Mouse (Mus musculus): Measurements from ENCODE around the gene Rnf7. TPM values are rescaled to one million over a fixed set of nuclear protein-coding genes. Genes with fewer than 3 reads are reported as not detected.
"Not testable (repeated sequence)": the region's sequence is repeated elsewhere in the genome, so short reads cannot be mapped to it uniquely, and the experiment has no call there.

The Rnf7 gene
- polyA plus RNA-seq, 1 experiment = 346 TPM

DNA sequence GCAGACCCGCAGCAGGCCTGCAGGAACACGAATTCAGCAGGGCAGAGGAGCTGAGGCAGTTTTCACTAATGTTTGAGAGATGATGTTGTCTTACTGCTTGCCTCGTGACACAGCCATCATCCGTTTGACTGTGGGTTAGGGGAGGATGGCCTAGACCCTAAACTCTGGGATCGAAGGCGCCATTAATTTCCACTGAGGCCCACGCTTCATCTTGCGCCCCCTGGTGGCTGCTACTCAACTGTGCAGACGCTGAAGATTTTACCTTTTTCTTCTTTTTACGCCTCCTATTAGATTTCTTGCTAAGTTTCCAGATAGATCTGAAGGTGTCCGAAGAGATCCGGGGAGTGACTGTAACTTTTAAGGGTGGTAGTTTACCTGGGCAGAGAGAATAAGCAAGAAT is 13.3 kb upstream of the Rnf7 start:
- DNase-seq = peak; percentile 11 to 36
- H3K27ac ChIP-seq (ENCODE audit: insufficient read depth, low read length) = no peak overlapping the region
- WGBS = 33% methylated on average over 12 of the region's 12 CpGs
- TF ChIP-seq CTCF (IDR thresholded peaks at IDR 0.05; ENCODE audit: borderline replicate concordance, insufficient read depth, low read depth, low read length) (peak; percentile 66), POLR2A (IDR thresholded peaks at IDR 0.05; ENCODE audit: borderline replicate concordance, insufficient read depth, low read length) (no peak)
- H3K4me3 ChIP-seq (replicated peaks; ENCODE audit: insufficient read depth, low read depth, low read length) = peak overlapping the region; percentile 43
- no peaks in the 10 kb centered on the region for H3K27me3 ChIP-seq (ENCODE audit: control insufficient read depth, insufficient read depth, low read length)
- H3K4me1 ChIP-seq (ENCODE audit: control insufficient read depth, insufficient read depth, low read length) = no peaks in the 10 kb centered on the region

DNA sequence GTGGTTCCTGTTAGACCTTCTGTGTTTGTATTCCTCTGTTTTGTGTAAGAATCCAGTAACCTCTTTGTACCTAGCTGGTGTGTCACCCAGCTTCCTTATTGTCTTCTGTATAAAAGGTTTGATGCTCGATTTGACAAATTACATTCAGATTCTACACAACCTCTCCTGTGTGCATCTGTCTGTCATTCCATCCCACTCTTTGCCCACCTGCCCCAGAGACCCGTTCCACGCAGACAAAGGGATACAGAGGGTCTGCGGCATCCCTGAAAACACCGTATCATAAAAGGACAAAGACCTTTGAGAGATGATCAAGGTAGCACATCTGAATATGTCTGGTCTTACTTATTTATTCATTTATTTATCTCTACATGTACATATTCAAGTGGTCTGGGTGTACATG is 9.4 kb upstream of the Rnf7 start:
- not testable (repeated sequence) for H3K27ac ChIP-seq (ENCODE audit: insufficient read depth, low read length)

GRCm38 (mm10) chr9:96483648-96484047 is 5.2 kb upstream of the Rnf7 start:
- no peak for DNase-seq
- TF ChIP-seq POLR2A (IDR thresholded peaks at IDR 0.05; ENCODE audit: borderline replicate concordance, insufficient read depth, low read length) = no peak
- TF ChIP-seq CTCF (IDR thresholded peaks at IDR 0.05; ENCODE audit: borderline replicate concordance, insufficient read depth, low read depth, low read length) = no peak
- WGBS = 49% methylated on average over 2 of the region's 2 CpGs
- no peaks in the 10 kb centered on the region for H3K27me3 ChIP-seq (ENCODE audit: control insufficient read depth, insufficient read depth, low read length)
- H3K4me3 ChIP-seq (replicated peaks; ENCODE audit: insufficient read depth, low read depth, low read length) = no peak overlapping the region
- H3K27ac ChIP-seq (ENCODE audit: insufficient read depth, low read length) = no peak overlapping the region
- H3K4me1 ChIP-seq (ENCODE audit: control insufficient read depth, insufficient read depth, low read length) = no peaks in the 10 kb centered on the region

More for the DNA sequence above, 9.4 kb upstream of the Rnf7 start:
- DNase-seq; H3K4me1 ChIP-seq (ENCODE audit: control insufficient read depth, insufficient read depth, low read length); H3K4me3 ChIP-seq (replicated peaks; ENCODE audit: insufficient read depth, low read depth, low read length); H3K27me3 ChIP-seq (ENCODE audit: control insufficient read depth, insufficient read depth, low read length): not testable (repeated sequence)
- 91% methylated on average over 5 of the region's 5 CpGs for WGBS

GRCm38 (mm10) chr9:96483028-96483427 is 4.6 kb upstream of the Rnf7 start:
- H3K4me3 ChIP-seq (replicated peaks; ENCODE audit: insufficient read depth, low read depth, low read length) = no peak overlapping the region
- WGBS = 77% methylated on average over 3 of the region's 3 CpGs
- H3K27me3 ChIP-seq (ENCODE audit: control insufficient read depth, insufficient read depth, low read length) = no peaks in the 10 kb centered on the region
- TF ChIP-seq CTCF (IDR thresholded peaks at IDR 0.05; ENCODE audit: borderline replicate concordance, insufficient read depth, low read depth, low read length) = no peak
- TF ChIP-seq POLR2A (IDR thresholded peaks at IDR 0.05; ENCODE audit: borderline replicate concordance, insufficient read depth, low read length) = no peak
- no peak for DNase-seq
- H3K27ac ChIP-seq (ENCODE audit: insufficient read depth, low read length) = no peak overlapping the region
- no peaks in the 10 kb centered on the region for H3K4me1 ChIP-seq (ENCODE audit: control insufficient read depth, insufficient read depth, low read length)

GRCm38 (mm10) chr9:96472356-96472755 is 6.1 kb downstream of the Rnf7 start:
- TF ChIP-seq CTCF (IDR thresholded peaks at IDR 0.05; ENCODE audit: borderline replicate concordance, insufficient read depth, low read depth, low read length) (no peak), POLR2A (IDR thresholded peaks at IDR 0.05; ENCODE audit: borderline replicate concordance, insufficient read depth, low read length) (no peak)
- H3K4me3 ChIP-seq (replicated peaks; ENCODE audit: insufficient read depth, low read depth, low read length) = no peak overlapping the region
- 75% methylated on average over 3 of the region's 3 CpGs for WGBS
- no peaks in the 10 kb centered on the region for H3K27me3 ChIP-seq (ENCODE audit: control insufficient read depth, insufficient read depth, low read length)
- no peak overlapping the region for H3K27ac ChIP-seq (ENCODE audit: insufficient read depth, low read length)
- H3K4me1 ChIP-seq (ENCODE audit: control insufficient read depth, insufficient read depth, low read length) = no peaks in the 10 kb centered on the region; the same call in 1 of the 2 replicates
- no peak for DNase-seq

DNA sequence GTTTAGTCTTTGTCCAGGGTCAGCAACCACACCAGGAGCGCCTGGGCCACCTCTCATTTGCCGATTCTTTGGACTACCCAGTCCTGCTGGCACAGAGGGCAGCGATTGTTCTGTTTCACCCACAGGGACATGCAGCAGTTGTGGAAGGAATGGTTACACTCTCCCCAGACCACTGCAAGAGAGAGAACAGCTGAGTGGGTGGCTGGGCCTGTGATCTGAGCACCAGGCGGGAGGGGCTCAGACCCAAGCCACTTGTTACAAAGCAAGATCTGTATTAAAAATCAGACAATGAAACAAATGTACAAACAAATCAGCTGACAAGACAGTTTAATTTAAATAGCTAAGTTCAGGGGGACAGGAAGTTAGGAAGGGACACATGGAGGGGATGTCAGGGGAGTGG is 6.8 kb downstream of the Rnf7 start:
- 65% methylated on average over 4 of the region's 4 CpGs for WGBS
- not testable (repeated sequence) for H3K27ac ChIP-seq (ENCODE audit: insufficient read depth, low read length); H3K27me3 ChIP-seq (ENCODE audit: control insufficient read depth, insufficient read depth, low read length); H3K4me1 ChIP-seq (ENCODE audit: control insufficient read depth, insufficient read depth, low read length); H3K4me3 ChIP-seq (replicated peaks; ENCODE audit: insufficient read depth, low read depth, low read length)
- DNase-seq = peak in 1 of 2 experiments; percentile 26

- Histone ChIP-seq H3K4me3 (replicated peaks; ENCODE audit: insufficient read depth, low read depth, low read length) (no peak overlapping the region), H3K27ac (ENCODE audit: insufficient read depth, low read length) (no peak overlapping the region), H3K4me1 (ENCODE audit: control insufficient read depth, insufficient read depth, low read length) (no peaks in the 10 kb centered on the region; the same call in 1 of the 2 replicates), H3K27me3 (ENCODE audit: control insufficient read depth, insufficient read depth, low read length) (no peaks in the 10 kb centered on the region)
- 95% methylated on average over 8 of the region's 8 CpGs for WGBS
- TF ChIP-seq POLR2A (IDR thresholded peaks at IDR 0.05; ENCODE audit: borderline replicate concordance, insufficient read depth, low read length) (no peak), CTCF (IDR thresholded peaks at IDR 0.05; ENCODE audit: borderline replicate concordance, insufficient read depth, low read depth, low read length) (no peak)
- no peak for DNase-seq
Measured at GRCm38 (mm10) chr9:96470266-96470974, 8.1 kb downstream of the Rnf7 start.

GRCm38 (mm10) chr9:96469556-96470265 is 8.8 kb downstream of the Rnf7 start:
- TF ChIP-seq CTCF (IDR thresholded peaks at IDR 0.05; ENCODE audit: borderline replicate concordance, insufficient read depth, low read depth, low read length) = no peak
- no peak for TF ChIP-seq POLR2A (IDR thresholded peaks at IDR 0.05; ENCODE audit: borderline replicate concordance, insufficient read depth, low read length)
- Histone ChIP-seq H3K27me3 (ENCODE audit: control insufficient read depth, insufficient read depth, low read length) (no peaks in the 10 kb centered on the region), H3K4me3 (replicated peaks; ENCODE audit: insufficient read depth, low read depth, low read length) (no peak overlapping the region), H3K27ac (ENCODE audit: insufficient read depth, low read length) (no peak overlapping the region), H3K4me1 (ENCODE audit: control insufficient read depth, insufficient read depth, low read length) (no peaks in the 10 kb centered on the region; the same call in 1 of the 2 replicates)
- WGBS = 64% methylated on average over 8 of the region's 8 CpGs
- DNase-seq = no peak

Measured in cerebellum, adult 2 months (tissue).